Mouse (Mus musculus) heart, embryonic 12.5 days (tissue): ENCODE results near the gene Hfe. TPM values are rescaled to one million over a fixed set of nuclear protein-coding genes. Genes with fewer than 3 reads are reported as not detected.
A peak's percentile ranks its signal among the peaks of the same experiment; 100 is the strongest.
"Not testable (repeated sequence)": the region's sequence is repeated elsewhere in the genome, so short reads cannot be mapped to it uniquely, and the experiment has no call there.

ENCODE experiments used
- ATAC-seq: fragments of 200-750 bp; cut with Nextera tagmentation; 2 replicates; pipeline ENCODE4 v1.8.0; 2017; ENCODE audit warnings: moderate TSS enrichment, moderate library complexity; ENCODE audit not compliant: insufficient number of reproducible peaks, low FRiP score
- H3K27ac ChIP-seq: fragments of 300-500 bp; sonication (generic); 2 replicates; pipeline ENCODE4 v1.5.1; 2016; ENCODE audit warnings: mild to moderate bottlenecking, moderate library complexity; ENCODE audit not compliant: poor library complexity, severe bottlenecking
- H3K27me3 ChIP-seq: fragments of 300-500 bp; sonication (generic); replicated peaks from 2 replicates; pipeline ENCODE4 v1.6.1; 2016; ENCODE audit warnings: mild to moderate bottlenecking, moderate library complexity
- H3K36me3 ChIP-seq: fragments of 300-500 bp; sonication (generic); 2 replicates; pipeline ENCODE4 v1.6.1; 2016; ENCODE audit warnings: mild to moderate bottlenecking, moderate library complexity
- H3K4me1 ChIP-seq: fragments of 300-500 bp; sonication (generic); replicated peaks from 2 replicates; pipeline ENCODE4 v1.6.1; 2016; ENCODE audit warnings: mild to moderate bottlenecking
- H3K4me2 ChIP-seq: fragments of 300-500 bp; sonication (generic); 2 replicates; pipeline ENCODE4 v1.6.1; 2016; ENCODE audit warnings: mild to moderate bottlenecking, moderate library complexity
- H3K4me3 ChIP-seq: fragments of 300-500 bp; sonication (generic); 2 replicates; pipeline ENCODE4 v1.5.1; 2016; ENCODE audit warnings: mild to moderate bottlenecking
- H3K9ac ChIP-seq: fragments of 300-500 bp; sonication (generic); 2 replicates; pipeline ENCODE4 v1.6.1; 2016; ENCODE audit warnings: mild to moderate bottlenecking, moderate library complexity
- H3K9me3 ChIP-seq: fragments of 300-500 bp; sonication (generic); replicated peaks from 2 replicates; pipeline ENCODE4 v1.6.1; 2016; ENCODE audit warnings: mild to moderate bottlenecking, moderate library complexity
- whole genome bisulfite sequencing: fragments of 180-500 bp; shearing (Covaris S2); methylation state at CpG from one replicate; pipeline ENCODE4 v1.1.7; 2016; 5-methylcytosine and 5-hydroxymethylcytosine counted together
- polyA plus RNA-seq: library from polyadenylated mRNA; unstranded; fragments of >200 nt; fragmentation: Nextera tagmentation; extraction: Ambion mirVana; gene quantifications from 2 replicates; pipeline ENCODE4 v1.2.1, GENCODE M21; 2016

Hfe gene
- polyA plus RNA-seq: 10.5 and 13.2 TPM in 2 replicates

- H3K4me2 ChIP-seq: peak within 1 kb of the TSS; percentile 87
- peak within 1 kb of the TSS; percentile 73 for H3K9ac ChIP-seq
- no peaks in the 10 kb centered on the region for H3K36me3 ChIP-seq
- peak within 1 kb of the TSS; percentile 55 for H3K4me3 ChIP-seq
- no peaks in the 10 kb centered on the region for H3K9me3 ChIP-seq
- no peaks in the 10 kb centered on the region for H3K27me3 ChIP-seq
- WGBS: 3% methylated on average over 17 of the region's 17 CpGs
- ATAC-seq: peak; percentile 77
- H3K4me1 ChIP-seq: peaks cover 33% of the 10 kb centered on the region
- H3K27ac ChIP-seq: peak within 1 kb of the TSS; percentile 25; the same call in 1 of the 2 replicates
Measured at GRCm38 (mm10) chr13:23710374-23711089, at the start of gene Hfe. Gene Hfe (minus strand): TSS chr13:23710854.

GRCm38 (mm10) chr13:23759916-23760239 is 49.2 kb upstream of the Hfe start:
- no peaks in the 10 kb centered on the region for H3K27me3 ChIP-seq
- H3K4me1 ChIP-seq: peaks cover 27% of the 10 kb centered on the region
- H3K9ac ChIP-seq: 0 out of 2 replicates have a peak overlapping the region, but pooled peaks have one; percentile 52
- H3K4me3 ChIP-seq: peak overlapping the region; percentile 53
- peak overlapping the region; percentile 83 for H3K4me2 ChIP-seq
- H3K9me3 ChIP-seq: no peaks in the 10 kb centered on the region
- 60% methylated on average over 1 of the region's 1 CpGs for WGBS
- peak overlapping the region; percentile 94 for H3K27ac ChIP-seq
- ATAC-seq: no peak
- no peaks in the 10 kb centered on the region for H3K36me3 ChIP-seq

GRCm38 (mm10) chr13:23759251-23759771 is 48.7 kb upstream of the Hfe start:
- ATAC-seq: no peak
- no peaks in the 10 kb centered on the region for H3K9me3 ChIP-seq
- no peak overlapping the region for H3K27ac ChIP-seq
- no peaks in the 10 kb centered on the region for H3K36me3 ChIP-seq
- 86% methylated on average over 3 of the region's 3 CpGs for WGBS
- H3K4me1 ChIP-seq: peaks cover 21% of the 10 kb centered on the region
- no peak overlapping the region for H3K4me2 ChIP-seq
- H3K27me3 ChIP-seq: no peaks in the 10 kb centered on the region
- no peak overlapping the region for H3K4me3 ChIP-seq
- H3K9ac ChIP-seq: no peak overlapping the region

- no peaks in the 10 kb centered on the region for H3K27me3 ChIP-seq
- no peak overlapping the region for H3K4me2 ChIP-seq
- H3K4me3 ChIP-seq: no peak overlapping the region
- H3K27ac ChIP-seq: no peak overlapping the region
- no peak overlapping the region for H3K9ac ChIP-seq
- WGBS: 49% methylated on average over 3 of the region's 3 CpGs
- peaks cover 12% of the 10 kb centered on the region for H3K4me1 ChIP-seq
- no peaks in the 10 kb centered on the region for H3K36me3 ChIP-seq
- H3K9me3 ChIP-seq: no peaks in the 10 kb centered on the region
- no peak for ATAC-seq
Measured at GRCm38 (mm10) chr13:23757921-23758320, 47.3 kb upstream of the Hfe start.

- Histone ChIP-seq H3K9me3 (no peaks in the 10 kb centered on the region), H3K27me3 (no peaks in the 10 kb centered on the region), H3K27ac (peak overlapping the region; percentile 93), H3K36me3 (no peaks in the 10 kb centered on the region), H3K4me3 (peak overlapping the region; percentile 51), H3K4me1 (peaks cover 12% of the 10 kb centered on the region), H3K9ac (peak overlapping the region; percentile 81), H3K4me2 (peak overlapping the region; percentile 77)
- no peak; the same call in 1 of the 2 replicates for ATAC-seq
- 1% methylated on average over 19 of the region's 23 CpGs for WGBS
Measured at GRCm38 (mm10) chr13:23757211-23757773, 46.6 kb upstream of the Hfe start.

GRCm38 (mm10) chr13:23756790-23757189 is 46.1 kb upstream of the Hfe start, which contains the start of gene Hist1h4b:
Gene Hist1h4b (plus strand): TSS chr13:23757013.
- WGBS: under 1% methylated on average over 13 of the region's 22 CpGs
- no peaks in the 10 kb centered on the region for H3K9me3 ChIP-seq

GRCm38 (mm10) chr13:23755000-23755399 is 44.3 kb upstream of the Hfe start:
- Histone ChIP-seq H3K4me1 (peaks cover 7% of the 10 kb centered on the region), H3K27me3 (no peaks in the 10 kb centered on the region), H3K27ac (no peak overlapping the region), H3K36me3 (no peaks in the 10 kb centered on the region), H3K9ac (no peak overlapping the region), H3K4me2 (no peak overlapping the region), H3K4me3 (no peak overlapping the region), H3K9me3 (no peaks in the 10 kb centered on the region)
- ATAC-seq: no peak

More at GRCm38 (mm10) chr13:23756790-23757189, 46.1 kb upstream of the Hfe start, which contains the start of gene Hist1h4b:
- H3K36me3 ChIP-seq: no peaks in the 10 kb centered on the region
- peak within 1 kb of the TSS; percentile 93 for H3K27ac ChIP-seq
- peak within 1 kb of the TSS; percentile 51 for H3K4me3 ChIP-seq
- H3K9ac ChIP-seq: peak within 1 kb of the TSS; percentile 81
- peak; percentile 81 for ATAC-seq
- H3K27me3 ChIP-seq: no peaks in the 10 kb centered on the region
- peak within 1 kb of the TSS; percentile 77 for H3K4me2 ChIP-seq
- H3K4me1 ChIP-seq: peaks cover 12% of the 10 kb centered on the region

GRCm38 (mm10) chr13:23753314-23754078 is 42.8 kb upstream of the Hfe start:
- Histone ChIP-seq H3K36me3 (no peaks in the 10 kb centered on the region), H3K4me2 (no peak overlapping the region), H3K9ac (no peak overlapping the region), H3K27ac (no peak overlapping the region), H3K4me3 (no peak overlapping the region), H3K4me1 (peaks cover 7% of the 10 kb centered on the region; the same call in 1 of the 2 replicates), H3K27me3 (no peaks in the 10 kb centered on the region), H3K9me3 (no peaks in the 10 kb centered on the region)
- 62% methylated on average over 4 of the region's 4 CpGs for WGBS
- ATAC-seq: no peak

- Histone ChIP-seq H3K4me2 (peak overlapping the region; percentile 67), H3K9me3 (no peaks in the 10 kb centered on the region), H3K4me1 (peaks cover 12% of the 10 kb centered on the region), H3K9ac (peak overlapping the region; percentile 68), H3K4me3 (peak overlapping the region; percentile 45), H3K36me3 (no peaks in the 10 kb centered on the region), H3K27ac (peak overlapping the region; percentile 71; the same call in 1 of the 2 replicates), H3K27me3 (no peaks in the 10 kb centered on the region)
- WGBS: 7% methylated on average over 6 of the region's 6 CpGs
- no peak for ATAC-seq
Measured at GRCm38 (mm10) chr13:23752742-23753172, 42.1 kb upstream of the Hfe start.

GRCm38 (mm10) chr13:23752067-23752741 is 41.5 kb upstream of the Hfe start, which contains the start of gene Hist1h3b:
Gene Hist1h3b (plus strand): TSS chr13:23752267.
- H3K36me3 ChIP-seq, H3K4me1 ChIP-seq, H3K27me3 ChIP-seq, H3K9me3 ChIP-seq: not testable (repeated sequence)
- Histone ChIP-seq H3K4me2 (peak within 1 kb of the TSS; percentile 76), H3K27ac (peak within 1 kb of the TSS; percentile 98), H3K4me3 (peak within 1 kb of the TSS; percentile 53), H3K9ac (peak within 1 kb of the TSS; percentile 72)
- under 1% methylated on average over 22 of the region's 47 CpGs for WGBS
- peak; percentile 86 for ATAC-seq
